Mouse (Mus musculus) thymus, adult 2 months (tissue): ENCODE measurements around the gene Chrdl2. TPM values are rescaled to one million over a fixed set of nuclear protein-coding genes. Genes with fewer than 3 reads are reported as not detected.

Source experiments
- DNase-seq: peaks from one replicate; pipeline ENCODE4 v3.0.0; 2021
- H3K27ac ChIP-seq: fragments of 200-500 bp; 2 replicates; pipeline ENCODE4 v1.5.1; 2012; ENCODE audit warnings: low read length, control low read depth; ENCODE audit not compliant: control insufficient read depth, insufficient read depth
- H3K27me3 ChIP-seq: fragments of 200-500 bp; 2 replicates; pipeline ENCODE4 v1.6.1; 2012; ENCODE audit warnings: mild to moderate bottlenecking, low read length, moderate library complexity, mixed read lengths; ENCODE audit not compliant: control insufficient read depth, insufficient read depth
- H3K36me3 ChIP-seq: fragments of 200-500 bp; 2 replicates; pipeline ENCODE4 v1.6.1; 2012; ENCODE audit warnings: mild to moderate bottlenecking, low read length, moderate library complexity; ENCODE audit not compliant: control insufficient read depth, insufficient read depth
- H3K4me1 ChIP-seq: fragments of 200-500 bp; replicated peaks from 2 replicates; pipeline ENCODE4 v1.6.1; 2012; ENCODE audit warnings: low read length; ENCODE audit not compliant: control insufficient read depth, insufficient read depth
- H3K4me3 ChIP-seq: fragments of 200-500 bp; 2 replicates; pipeline ENCODE4 v1.5.1; 2012; ENCODE audit warnings: mild to moderate bottlenecking, low read length, control low read depth, moderate library complexity; ENCODE audit not compliant: control insufficient read depth, insufficient read depth
- CTCF ChIP-seq: fragments of 200-500 bp; IDR thresholded peaks from 2 replicates; pipeline ENCODE4 v1.5.1; 2012; ENCODE audit warnings: mild to moderate bottlenecking, control low read depth, low read length, moderate library complexity, borderline replicate concordance; ENCODE audit not compliant: control insufficient read depth, poor library complexity, insufficient read depth; ENCODE audit errors: extremely low read depth
- POLR2A ChIP-seq: fragments of 200-500 bp; IDR thresholded peaks from 2 replicates; pipeline ENCODE4 v1.6.1; 2012; ENCODE audit warnings: mild to moderate bottlenecking, low read length, control low read depth, moderate library complexity; ENCODE audit not compliant: control insufficient read depth, poor library complexity, insufficient read depth; ENCODE audit errors: extremely low read depth
- WGBS: fragments of 180-500 bp; shearing (Covaris S2); methylation state at CpG from one replicate; pipeline ENCODE4 v1.1.7; 2018; 5-methylcytosine and 5-hydroxymethylcytosine counted together
- polyA plus RNA-seq: library from polyadenylated mRNA; depleted of rRNA; stranded (reverse); fragments of >200 nt; gene quantifications from 2 replicates; pipeline ENCODE4 v1.2.3, GENCODE M21; 2012; rRNA removed

The Chrdl2 gene
- polyA plus RNA-seq, 1 experiment = 0.05 TPM

DNA sequence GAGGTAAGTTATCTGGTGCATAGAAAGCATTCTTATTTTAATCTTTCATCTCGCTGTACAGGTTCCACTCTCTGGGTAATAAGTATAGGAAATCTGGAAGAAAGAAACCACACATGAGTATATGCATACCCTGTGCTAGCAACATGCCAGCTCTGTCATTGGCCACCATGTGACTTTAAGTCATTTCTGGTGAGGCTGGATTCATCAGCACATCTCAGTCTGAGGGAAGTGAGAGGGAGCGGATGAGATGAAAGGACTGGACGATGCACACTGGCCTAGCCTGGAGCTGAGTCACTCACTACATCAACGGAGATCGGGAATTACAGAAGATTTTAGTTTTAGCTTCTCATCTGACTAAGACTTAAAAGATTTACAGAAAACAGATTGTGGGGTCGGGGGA lies 76.9 kb downstream of the Chrdl2 start:
- Histone ChIP-seq H3K27ac (no peak overlapping the region), H3K4me1 (no peaks in the 10 kb centered on the region), H3K36me3 (peaks cover 46% of the 10 kb centered on the region), H3K27me3 (no peaks in the 10 kb centered on the region), H3K4me3 (no peak overlapping the region)
- WGBS = 97% methylated on average over 6 of the region's 6 CpGs
- DNase-seq = no peak
- TF ChIP-seq CTCF (no peak), POLR2A (no peak)

DNA sequence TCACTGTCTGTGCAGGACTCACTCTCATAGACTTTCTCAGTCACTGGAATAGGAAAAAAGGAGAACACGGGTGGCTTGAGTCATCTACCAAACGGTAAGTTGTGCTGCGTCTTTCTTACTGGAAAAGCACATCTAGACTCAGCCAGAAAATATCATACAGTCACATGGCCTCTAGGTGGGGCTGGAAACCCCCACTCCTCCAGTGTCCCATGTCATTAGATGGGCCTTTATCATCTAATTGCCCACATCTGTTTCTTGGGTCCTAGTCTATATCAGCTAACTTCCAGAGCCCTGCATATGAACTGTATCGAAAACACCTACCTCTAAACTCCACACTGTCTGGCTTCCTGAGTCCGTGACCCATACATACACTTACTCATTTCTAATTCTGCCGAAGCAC lies 77.8 kb downstream of the Chrdl2 start:
- WGBS = 96% methylated on average over 6 of the region's 6 CpGs

More for the DNA sequence above, 77.8 kb downstream of the Chrdl2 start:
- Histone ChIP-seq H3K27me3 (no peaks in the 10 kb centered on the region), H3K4me3 (no peak overlapping the region), H3K36me3 (peaks cover 52% of the 10 kb centered on the region), H3K27ac (no peak overlapping the region), H3K4me1 (no peaks in the 10 kb centered on the region)
- TF ChIP-seq POLR2A (no peak), CTCF (no peak)
- no peak for DNase-seq

Other genes with a start within 250 kb of the Chrdl2 start
- gene Olfr521, start 242.7 kb upstream of the Chrdl2 start, polyA plus RNA-seq = not detected in 2 replicates
- gene Neu3, start 177.8 kb upstream of the Chrdl2 start, polyA plus RNA-seq = 32.1 and 49.1 TPM in 2 replicates
- gene Xrra1, start 147.1 kb upstream of the Chrdl2 start, polyA plus RNA-seq = 26.0 and 36.9 TPM in 2 replicates
- 83.7 and 91.7 TPM in 2 replicates for gene Spcs2, start 142.7 kb upstream of the Chrdl2 start, polyA plus RNA-seq
- gene Rnf169, start 25.7 kb upstream of the Chrdl2 start, polyA plus RNA-seq = 13.3 and 16.4 TPM in 2 replicates
- 21.4 and 22.7 TPM in 2 replicates for gene Pold3, start 115.4 kb downstream of the Chrdl2 start, polyA plus RNA-seq
- gene Lipt2, start 153.1 kb downstream of the Chrdl2 start, polyA plus RNA-seq = 4.3 and 4.7 TPM in 2 replicates
- gene Kcne3, start 170.3 kb downstream of the Chrdl2 start, polyA plus RNA-seq = 0.97 and 1.7 TPM in 2 replicates
- 15.8 and 19.3 TPM in 2 replicates for gene Pgm2l1, start 221.2 kb downstream of the Chrdl2 start, polyA plus RNA-seq